Mouse (Mus musculus): ENCODE measurements around the gene 5031439G07Rik.
A peak's percentile ranks its signal among the peaks of the same experiment; 100 is the strongest.

Gene 5031439G07Rik

DNA sequence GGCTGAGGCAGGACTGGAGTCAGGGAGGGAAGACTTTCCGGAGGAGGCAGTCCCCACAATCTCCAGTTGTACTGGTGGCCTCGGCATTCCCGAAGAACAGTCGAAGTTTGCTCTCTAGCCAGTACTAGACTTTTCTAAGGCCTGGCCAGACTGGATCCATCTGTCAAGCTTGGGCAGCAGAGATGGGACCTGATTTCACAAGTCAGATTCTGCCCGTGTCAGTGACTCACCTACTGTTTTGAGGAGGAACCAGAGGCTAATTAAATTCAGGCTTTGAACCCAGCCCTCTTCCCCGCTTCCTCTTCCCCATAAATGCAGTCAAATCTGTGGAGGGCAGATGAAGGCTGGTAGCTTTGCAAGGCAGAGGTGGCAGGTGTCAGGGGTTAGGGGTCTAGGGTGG lies 6.7 kb upstream of the 5031439G07Rik start:
- no peak for DNase-seq (ENCODE audit: low spot score)

DNA sequence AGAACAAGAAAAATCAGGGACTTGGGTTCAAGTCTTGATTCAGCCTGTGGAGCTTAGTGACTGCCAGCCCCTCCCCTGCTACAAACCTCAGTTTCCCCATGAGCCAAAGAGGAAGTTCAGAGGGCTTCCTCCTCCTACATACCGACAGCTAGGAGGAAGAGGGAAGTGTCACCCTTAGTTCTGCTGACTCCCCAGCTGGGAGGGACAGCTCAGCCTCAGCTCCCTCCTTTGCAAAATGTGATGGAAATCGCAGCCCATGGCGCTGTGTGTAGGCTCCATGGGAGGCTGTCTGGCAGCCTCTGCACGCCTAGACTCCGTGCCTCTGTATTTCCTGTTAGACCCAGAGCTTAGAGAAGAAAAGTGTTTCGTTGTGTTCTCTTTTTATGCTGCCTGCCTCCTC lies 6.1 kb upstream of the 5031439G07Rik start:
- DNase-seq (ENCODE audit: low spot score): no peak

DNA sequence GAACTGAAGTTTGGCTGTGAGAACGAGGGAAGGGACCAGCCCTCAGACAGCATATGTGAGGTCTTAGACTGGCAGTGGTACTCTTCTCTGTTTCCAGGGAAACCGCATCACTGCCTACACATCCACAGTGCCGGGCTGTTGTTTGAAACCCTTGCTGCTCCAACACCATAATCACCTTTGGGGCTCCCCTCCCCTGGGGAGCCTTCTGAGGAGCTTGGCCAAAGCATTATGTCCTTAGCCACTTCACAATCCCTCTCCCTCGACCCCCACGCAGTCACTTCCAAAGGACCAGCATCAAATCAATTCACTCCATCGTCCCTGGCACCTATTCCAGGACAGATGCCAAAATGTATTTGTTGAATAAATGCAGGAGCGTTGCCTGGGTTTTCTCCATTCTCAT lies 1.4 kb upstream of the 5031439G07Rik start:
- no peak for DNase-seq (ENCODE audit: low spot score)

- no peak for DNase-seq (ENCODE audit: low spot score)
Observed at GRCm38 (mm10) chr15:84989098-84989497, 747 bp upstream of the 5031439G07Rik start.

DNA sequence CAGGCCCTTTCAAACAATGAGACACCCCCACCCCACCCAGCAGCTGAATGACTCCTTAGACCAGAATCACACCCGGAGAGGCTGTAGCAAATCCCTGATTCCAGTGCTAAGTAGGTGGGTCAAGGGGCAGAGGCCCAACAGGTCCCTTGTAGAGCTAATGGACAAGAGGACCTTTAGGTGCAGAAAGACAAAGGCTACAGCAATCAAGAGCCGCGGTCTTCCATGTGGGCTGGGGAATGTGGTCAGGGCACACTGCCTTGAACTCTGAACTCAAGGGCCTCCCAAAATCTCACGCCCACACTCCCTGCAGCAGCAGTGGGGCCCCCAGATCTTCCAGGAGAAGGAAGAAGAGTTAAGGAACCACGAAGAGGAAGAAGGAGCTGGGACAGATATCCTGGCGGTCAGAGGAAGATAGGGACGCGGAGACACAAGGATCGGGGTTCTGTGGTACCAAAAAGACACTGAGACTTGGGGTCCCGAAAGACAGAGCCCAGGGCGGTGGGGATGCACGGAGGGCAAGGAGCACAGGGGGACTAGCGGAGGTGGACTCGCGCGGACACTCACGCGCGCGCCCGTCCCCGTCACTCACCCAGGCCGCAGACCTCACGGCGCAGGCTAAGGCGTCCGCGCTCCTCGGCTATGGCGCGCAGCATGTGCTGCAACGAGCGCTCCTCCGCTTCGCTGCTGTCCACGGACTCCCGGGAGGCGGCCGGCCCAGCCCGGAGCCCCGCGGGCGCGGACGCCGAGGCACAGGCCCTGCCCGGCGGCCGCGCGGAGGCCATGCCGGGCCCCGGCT lies 1.1 kb downstream of the 5031439G07Rik start:
- DNase-seq (ENCODE audit: low spot score): peak; percentile 38

DNA sequence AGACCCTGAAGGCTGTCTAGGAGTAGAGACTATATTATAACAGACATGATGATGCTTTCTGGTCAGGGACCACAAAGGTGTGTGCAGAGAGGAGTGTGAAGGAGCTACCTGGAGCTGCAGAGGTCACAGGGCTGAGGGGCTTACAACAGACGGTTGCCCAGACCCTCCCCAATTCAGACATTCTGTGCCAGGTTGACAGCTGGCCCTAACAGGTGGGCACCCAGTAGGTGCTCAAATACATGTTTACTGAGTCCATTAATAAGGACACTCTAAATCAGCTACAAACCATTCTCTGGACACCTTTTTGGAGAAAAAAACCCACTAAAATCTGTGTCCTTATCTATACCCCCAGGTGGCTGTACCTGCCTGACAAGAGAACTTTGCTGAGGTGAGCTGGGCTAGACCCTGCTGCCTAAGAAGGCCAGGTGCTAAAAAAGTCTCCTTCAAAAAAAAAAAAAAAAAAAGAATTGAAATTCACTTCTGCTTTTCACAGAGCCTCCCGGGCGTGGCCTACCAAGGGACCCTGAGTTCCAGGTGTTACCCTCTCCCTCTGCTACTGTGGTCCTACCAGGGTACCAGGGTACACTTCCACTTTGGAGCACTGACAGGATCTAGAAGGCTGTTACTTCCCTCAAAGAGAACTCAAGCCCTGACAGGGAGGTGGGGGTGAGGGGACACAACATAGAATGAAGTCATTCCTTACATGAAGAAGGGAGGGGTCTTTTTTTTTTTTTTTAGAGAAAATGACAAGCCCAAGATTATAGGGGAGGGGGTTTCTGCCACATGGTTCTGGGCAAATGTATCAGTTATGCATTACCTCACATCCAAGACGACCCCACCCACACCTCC lies 2.0 kb downstream of the 5031439G07Rik start:
- DNase-seq (ENCODE audit: low spot score): no peak

GRCm38 (mm10) chr15:84985516-84986160 lies 2.7 kb downstream of the 5031439G07Rik start:
- DNase-seq (ENCODE audit: low spot score): no peak

GRCm38 (mm10) chr15:84983721-84984120 lies 4.6 kb downstream of the 5031439G07Rik start:
- no peak for DNase-seq (ENCODE audit: low spot score)

DNA sequence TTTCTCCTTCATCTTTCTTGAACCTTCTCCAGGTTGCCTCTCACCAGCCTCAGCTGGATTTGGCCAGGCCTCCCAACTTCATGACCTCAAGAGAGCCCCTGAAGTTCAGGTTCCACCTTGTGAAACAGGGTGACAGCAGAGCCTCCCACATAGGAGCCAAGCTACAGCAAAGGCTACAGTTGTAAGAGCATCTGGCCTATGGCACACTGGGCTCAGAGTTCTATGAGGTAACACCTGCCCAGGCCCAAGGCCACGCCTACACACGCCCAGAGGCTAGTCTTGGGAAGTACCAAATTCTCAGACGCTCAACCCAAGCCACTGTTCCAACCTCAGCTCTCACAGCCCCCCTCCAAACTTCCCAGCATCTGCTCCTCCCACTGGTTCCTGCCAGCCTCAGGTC lies 5.5 kb downstream of the 5031439G07Rik start:
- no peak for DNase-seq (ENCODE audit: low spot score)

- DNase-seq (ENCODE audit: low spot score): no peak
Observed at GRCm38 (mm10) chr15:84981609-84982313, 6.6 kb downstream of the 5031439G07Rik start.

DNA sequence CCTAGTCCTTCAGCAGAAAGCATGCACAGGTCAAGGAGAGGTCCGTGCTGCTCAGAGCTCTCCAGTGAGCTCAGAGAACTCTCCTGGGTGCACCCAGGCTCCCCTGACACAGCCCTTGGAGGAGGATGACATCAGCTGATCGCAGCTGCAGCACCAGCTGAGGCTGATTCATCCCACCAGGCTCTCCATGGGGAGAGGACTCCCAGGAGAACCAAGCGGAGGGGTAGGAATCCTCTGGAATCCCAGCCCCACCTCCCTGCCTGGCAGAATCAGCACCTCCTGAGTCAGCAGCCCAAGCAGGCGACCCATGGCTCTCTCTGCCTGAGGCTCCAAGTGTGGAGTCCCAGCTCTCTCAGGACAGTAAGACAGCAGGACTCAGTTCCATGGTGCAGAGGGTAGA lies 12.6 kb downstream of the 5031439G07Rik start:
- DNase-seq (ENCODE audit: low spot score): peak; percentile 23

GRCm38 (mm10) chr15:84973544-84973871 lies 14.8 kb downstream of the 5031439G07Rik start:
- no peak for DNase-seq (ENCODE audit: low spot score)

GRCm38 (mm10) chr15:84972860-84973543 lies 15.3 kb downstream of the 5031439G07Rik start:
- no peak for DNase-seq (ENCODE audit: low spot score)

- no peak for DNase-seq (ENCODE audit: low spot score)
Observed at GRCm38 (mm10) chr15:84968534-84968933, 19.8 kb downstream of the 5031439G07Rik start.

DNA sequence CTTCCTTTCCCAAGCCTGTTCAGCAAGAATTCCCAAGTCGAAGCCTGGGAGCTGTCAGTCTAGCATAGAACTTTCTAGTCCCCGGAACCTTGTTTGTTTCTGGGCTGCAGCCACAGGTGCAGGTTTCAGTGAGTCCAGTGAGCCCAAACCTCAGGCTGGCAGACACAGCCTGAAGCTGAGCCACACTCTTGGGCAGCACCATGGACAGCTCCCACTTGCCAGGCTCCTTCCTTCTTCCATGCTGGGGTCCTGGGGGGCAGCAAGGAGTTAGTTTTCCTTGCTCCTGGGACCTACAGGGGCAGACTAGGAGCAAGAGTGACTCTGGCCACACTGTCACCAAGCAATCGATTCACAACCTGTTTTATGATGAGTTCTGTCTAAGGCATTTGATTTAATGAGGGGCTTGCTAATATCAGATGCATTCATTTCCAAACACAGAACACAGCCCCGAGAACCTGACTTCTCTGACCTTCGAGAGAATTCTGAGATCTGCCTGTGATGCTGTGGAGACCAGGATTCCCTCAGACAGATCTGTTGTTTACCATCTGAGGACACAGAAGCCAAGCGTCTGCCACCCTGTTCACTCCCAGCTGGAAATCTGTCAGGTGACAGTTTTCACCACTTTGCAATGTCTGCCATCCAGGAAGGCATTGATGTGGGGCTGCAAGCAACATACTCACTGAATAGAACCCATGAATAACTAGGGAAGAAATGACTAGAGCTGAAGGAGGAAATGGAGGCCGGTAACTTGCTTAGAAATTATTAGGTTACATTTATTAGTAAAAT lies 22.6 kb downstream of the 5031439G07Rik start:
- DNase-seq (ENCODE audit: low spot score): peak; percentile 54

DNA sequence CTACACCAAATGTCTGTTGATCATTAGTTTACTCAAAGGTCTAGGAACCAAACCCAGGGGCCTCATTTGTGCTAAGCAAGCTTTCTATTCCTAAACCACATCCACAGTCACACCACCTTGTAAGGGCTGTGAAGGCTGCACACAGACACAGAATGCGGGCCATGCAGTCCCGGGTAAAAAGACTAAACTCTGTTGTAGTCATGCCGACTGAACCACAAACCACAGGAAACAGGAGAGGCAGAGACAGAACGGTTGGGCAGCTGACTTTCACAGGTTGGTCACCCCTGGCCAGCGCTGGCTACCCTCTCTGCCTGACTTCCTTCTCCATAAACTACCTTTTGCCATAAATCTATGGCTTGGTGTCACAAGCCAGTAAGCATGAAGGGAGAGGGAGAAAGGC lies 23.6 kb downstream of the 5031439G07Rik start:
- no peak for DNase-seq (ENCODE audit: low spot score)

DNA sequence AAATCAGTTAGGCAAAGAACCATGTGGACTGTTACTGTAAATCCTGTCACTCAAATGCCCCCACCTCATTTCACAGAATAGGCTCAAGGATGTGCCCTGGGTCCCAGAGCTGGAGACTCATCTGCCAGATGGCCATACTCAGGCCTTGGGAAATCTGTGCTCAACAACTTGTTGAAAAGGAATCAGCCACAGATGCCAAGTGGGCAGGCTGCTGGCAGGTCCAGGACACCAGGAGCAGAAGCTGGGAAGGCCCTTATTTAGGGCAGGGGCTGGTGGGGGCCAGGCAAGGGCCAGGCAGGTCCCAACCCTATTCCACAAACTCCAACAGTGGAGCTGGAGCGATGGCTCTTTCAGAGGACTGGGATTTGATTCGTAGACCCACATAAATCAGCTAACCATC lies 25.8 kb downstream of the 5031439G07Rik start:
- DNase-seq (ENCODE audit: low spot score): no peak

DNA sequence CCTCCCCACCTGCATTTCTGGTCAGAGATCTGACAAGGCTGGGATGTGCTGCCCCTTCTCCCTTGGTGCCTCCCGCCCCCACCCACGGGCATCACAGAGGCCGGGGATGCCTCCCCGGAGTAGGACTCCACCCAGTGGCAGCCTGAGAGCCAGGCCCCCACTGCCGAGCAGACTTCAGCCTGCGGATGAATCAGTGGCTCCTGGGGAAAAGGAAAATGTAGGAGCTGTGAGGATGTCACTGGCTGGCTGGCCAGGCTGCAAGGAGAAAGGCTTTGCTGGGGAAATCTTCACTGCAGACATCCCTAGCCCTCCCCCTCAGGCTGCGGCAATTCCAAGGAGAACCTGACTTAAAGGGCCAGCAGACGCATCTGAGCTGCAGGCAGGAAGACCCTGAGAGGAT lies 27.7 kb downstream of the 5031439G07Rik start:
- DNase-seq (ENCODE audit: low spot score): no peak

GRCm38 (mm10) chr15:84959891-84960290 lies 28.5 kb downstream of the 5031439G07Rik start:
- DNase-seq (ENCODE audit: low spot score): no peak

- DNase-seq (ENCODE audit: low spot score): no peak
Observed at GRCm38 (mm10) chr15:84958331-84958730, 30.0 kb downstream of the 5031439G07Rik start.

- DNase-seq (ENCODE audit: low spot score): no peak
Observed at GRCm38 (mm10) chr15:84957851-84958250, 30.5 kb downstream of the 5031439G07Rik start.

Measured in urinary bladder, postnatal 25 days (tissue).